Mouse (Mus musculus) heart, postnatal 36 days (tissue): Measurements from ENCODE around the gene Gm20708. TPM values are rescaled to one million over a fixed set of nuclear protein-coding genes. Genes with fewer than 3 reads are reported as not detected.
A peak's percentile ranks its signal among the peaks of the same experiment; 100 is the strongest.
"Not testable (repeated sequence)": the region's sequence is repeated elsewhere in the genome, so short reads cannot be mapped to it uniquely, and the experiment has no call there.

ENCODE experiments used
- DNase-seq, 2 experiments: peaks; one replicate each; pipeline ENCODE4 v3.0.0; 2021 to 2022
- intact Hi-C: fragments of 180-260 bp; cut with DNase I; formaldehyde crosslinking; loops from one replicate; pipeline ENCODE4 v1.15.1; 2025
- total RNA-seq, 2 experiments: library from RNA; stranded (reverse); gene quantifications; 2 replicates each; pipeline ENCODE4 v1.2.3; 2021

Gm20708 gene
- total RNA-seq, 2 experiments from 2014 or later: 1.1 TPM; not detected in 1

GRCm38 (mm10) chr11:117828888-117829604 lies 19.6 kb downstream of the Gm20708 start:
- intact Hi-C loops: loop anchor here (5.0 kb wide), 1 partner anchor 347 kb away; the partner anchor contains the start of gene Gm11733

GRCm38 (mm10) chr11:117829671-117830215 lies 20.3 kb downstream of the Gm20708 start:
- no peak for DNase-seq
- intact Hi-C loops: loop anchor here (5.0 kb wide), 1 partner anchor 347 kb away; the partner anchor contains the start of gene Gm11733

More at GRCm38 (mm10) chr11:117828888-117829604, 19.6 kb downstream of the Gm20708 start:
- DNase-seq: peak in 1 of 2 experiments; percentile 65

- intact Hi-C loops: no loop called here
- no peak for DNase-seq
Observed at GRCm38 (mm10) chr11:117830401-117830800, 20.9 kb downstream of the Gm20708 start.

GRCm38 (mm10) chr11:117832086-117832969 lies 22.9 kb downstream of the Gm20708 start:
- intact Hi-C loops: no loop called here
- peak; percentile 75 to 80 for DNase-seq

- intact Hi-C loops, DNase-seq: not testable (repeated sequence)
Observed at GRCm38 (mm10) chr11:117833509-117833908, 24.0 kb downstream of the Gm20708 start.

- intact Hi-C loops: no loop called here
- DNase-seq: no peak
Observed at GRCm38 (mm10) chr11:117834086-117834485, 24.6 kb downstream of the Gm20708 start.

GRCm38 (mm10) chr11:117836306-117836705 lies 26.8 kb downstream of the Gm20708 start:
- no peak for DNase-seq
- intact Hi-C loops: no loop called here

GRCm38 (mm10) chr11:117838572-117838971 lies 29.1 kb downstream of the Gm20708 start:
- no peak for DNase-seq
- intact Hi-C loops: no loop called here

GRCm38 (mm10) chr11:117839021-117839420 lies 29.6 kb downstream of the Gm20708 start:
- intact Hi-C loops: no loop called here
- no peak for DNase-seq

GRCm38 (mm10) chr11:117840910-117841309 lies 31.4 kb downstream of the Gm20708 start:
- intact Hi-C loops: no loop called here
- DNase-seq: no peak

- intact Hi-C loops: no loop called here
- DNase-seq: no peak
Observed at GRCm38 (mm10) chr11:117843434-117843833, 34.0 kb downstream of the Gm20708 start.

GRCm38 (mm10) chr11:117844997-117845396 lies 35.5 kb downstream of the Gm20708 start:
- intact Hi-C loops: no loop called here
- DNase-seq: no peak

GRCm38 (mm10) chr11:117845651-117846050 lies 36.2 kb downstream of the Gm20708 start:
- intact Hi-C loops: no loop called here
- no peak for DNase-seq

- no peak for DNase-seq
- intact Hi-C loops: no loop called here
Observed at GRCm38 (mm10) chr11:117846640-117847039, 37.2 kb downstream of the Gm20708 start.

GRCm38 (mm10) chr11:117847593-117848215 lies 38.2 kb downstream of the Gm20708 start:
- DNase-seq: no peak
- intact Hi-C loops: no loop called here

- peak in 1 of 2 experiments; percentile 45 for DNase-seq
- intact Hi-C loops: no loop called here
Observed at GRCm38 (mm10) chr11:117848271-117848984, 39.0 kb downstream of the Gm20708 start.

GRCm38 (mm10) chr11:117848985-117849671 lies 39.7 kb downstream of the Gm20708 start, which contains the start of gene Birc5:
Gene Birc5 (plus strand): TSS chr11:117849251.
- DNase-seq: peak; percentile 95 to 98
- intact Hi-C loops: no loop called here

- intact Hi-C loops: no loop called here
Observed at GRCm38 (mm10) chr11:117852875-117853274, 43.4 kb downstream of the Gm20708 start.

GRCm38 (mm10) chr11:117854241-117854640 lies 44.8 kb downstream of the Gm20708 start:
- no peak for DNase-seq
- intact Hi-C loops: no loop called here

More at GRCm38 (mm10) chr11:117852875-117853274, 43.4 kb downstream of the Gm20708 start:
- DNase-seq: no peak
